Mouse (Mus musculus): Measurements from ENCODE around the gene Trpc4ap. TPM values are rescaled to one million over a fixed set of nuclear protein-coding genes. Genes with fewer than 3 reads are reported as not detected.

The Trpc4ap gene
- polyA plus RNA-seq, 1 experiment = 159 TPM

DNA sequence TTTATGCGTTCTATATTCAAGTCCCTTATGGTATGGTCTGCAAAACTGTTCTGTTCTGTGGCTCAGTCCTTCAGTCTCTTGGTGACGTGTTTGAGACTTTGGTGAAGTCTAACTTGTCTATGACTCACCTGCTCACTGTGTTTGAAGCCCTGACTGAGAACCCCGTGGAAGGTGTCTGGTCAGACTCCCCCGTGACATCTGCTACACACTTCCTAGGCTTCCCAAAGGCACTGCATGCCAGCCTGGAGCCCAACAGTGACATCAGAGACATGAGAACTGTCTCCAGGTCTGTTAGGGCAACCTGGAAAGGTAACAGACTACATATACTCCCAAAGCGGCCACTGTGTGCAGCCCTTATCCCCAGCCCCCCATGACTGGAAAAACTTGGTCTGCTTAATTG lies 39.6 kb downstream of the Trpc4ap start:
- no peak for DNase-seq (ENCODE audit: extremely low spot score in 1 of 2, low spot score in 1 of 2)

DNA sequence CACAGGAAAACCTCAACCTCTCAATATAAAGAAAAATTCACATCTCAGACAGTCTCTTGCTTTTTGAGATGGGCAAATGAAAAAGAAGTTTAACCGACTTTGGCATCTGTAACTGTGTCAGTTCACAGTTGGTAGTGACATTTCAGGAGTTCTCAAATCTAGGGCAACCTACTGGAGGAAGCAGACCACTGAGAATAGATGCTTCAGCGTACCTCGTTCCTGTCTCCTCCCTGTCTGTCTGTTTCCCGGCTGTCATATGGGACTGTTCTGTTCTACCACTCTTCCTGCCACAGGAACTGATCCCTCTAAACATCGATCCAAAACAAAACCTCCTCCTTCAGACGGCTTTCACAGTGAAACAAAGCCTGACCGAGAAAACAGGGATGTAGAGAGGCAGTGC lies 46.4 kb downstream of the Trpc4ap start:
- DNase-seq (ENCODE audit: extremely low spot score in 1 of 2, low spot score in 1 of 2) = no peak

DNA sequence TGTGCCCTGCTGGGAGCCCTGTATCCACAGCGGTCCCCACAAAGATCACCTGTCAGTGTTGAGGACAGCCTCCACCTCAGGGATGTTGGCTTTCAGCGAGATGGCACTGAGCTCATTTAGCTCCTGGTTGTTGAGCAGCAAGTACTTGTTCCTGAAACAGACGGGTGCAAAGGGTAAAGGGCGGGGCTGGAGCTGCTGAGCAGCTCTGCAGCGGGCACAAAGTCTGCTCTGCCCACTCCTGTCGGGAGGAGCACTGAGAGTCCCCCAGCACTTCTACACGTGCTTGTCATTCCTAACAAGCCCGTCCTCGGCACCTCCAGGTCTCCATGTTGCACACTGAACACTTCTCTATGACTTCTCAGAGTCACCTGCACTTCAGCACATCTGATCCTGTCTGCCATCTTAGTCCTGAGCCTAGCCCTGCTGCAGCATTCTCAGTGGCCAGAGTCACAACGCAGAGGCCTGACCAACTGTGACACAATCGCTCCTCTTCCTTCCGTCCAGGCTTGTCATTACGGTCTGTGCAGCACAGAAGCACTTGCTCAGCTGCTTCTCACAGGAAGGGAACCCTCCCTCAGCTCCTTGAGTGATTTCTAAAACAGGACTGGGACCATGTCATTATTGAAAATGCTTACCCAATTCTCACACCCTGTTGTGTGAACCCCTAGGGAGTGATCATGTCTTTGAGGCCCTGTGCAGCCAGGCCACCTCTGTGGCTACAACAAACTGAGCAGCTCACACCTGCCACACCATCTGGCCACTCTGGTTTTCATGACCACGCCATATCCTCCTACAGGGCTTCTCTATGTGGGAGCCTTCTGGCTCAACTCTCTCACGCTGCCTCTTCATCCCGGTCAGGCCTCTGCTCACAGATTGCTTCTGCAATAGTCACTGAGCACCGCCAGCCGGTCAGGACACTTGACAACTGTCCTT lies 50.4 kb downstream of the Trpc4ap start:
- peak in 1 of 2 experiments; percentile 49 for DNase-seq (ENCODE audit: extremely low spot score in 1 of 2, low spot score in 1 of 2)

- peak in 1 of 2 experiments; percentile 68 for DNase-seq (ENCODE audit: extremely low spot score in 1 of 2, low spot score in 1 of 2)
Observed at GRCm38 (mm10) chr2:155640656-155641055, 51.5 kb downstream of the Trpc4ap start.

GRCm38 (mm10) chr2:155637411-155637810 lies 54.8 kb downstream of the Trpc4ap start:
- DNase-seq (ENCODE audit: extremely low spot score in 1 of 2, low spot score in 1 of 2) = no peak

- DNase-seq (ENCODE audit: extremely low spot score in 1 of 2, low spot score in 1 of 2) = no peak
Observed at GRCm38 (mm10) chr2:155636881-155637280, 55.3 kb downstream of the Trpc4ap start.

- DNase-seq (ENCODE audit: extremely low spot score in 1 of 2, low spot score in 1 of 2) = no peak
Observed at GRCm38 (mm10) chr2:155635961-155636360, 56.2 kb downstream of the Trpc4ap start.

DNA sequence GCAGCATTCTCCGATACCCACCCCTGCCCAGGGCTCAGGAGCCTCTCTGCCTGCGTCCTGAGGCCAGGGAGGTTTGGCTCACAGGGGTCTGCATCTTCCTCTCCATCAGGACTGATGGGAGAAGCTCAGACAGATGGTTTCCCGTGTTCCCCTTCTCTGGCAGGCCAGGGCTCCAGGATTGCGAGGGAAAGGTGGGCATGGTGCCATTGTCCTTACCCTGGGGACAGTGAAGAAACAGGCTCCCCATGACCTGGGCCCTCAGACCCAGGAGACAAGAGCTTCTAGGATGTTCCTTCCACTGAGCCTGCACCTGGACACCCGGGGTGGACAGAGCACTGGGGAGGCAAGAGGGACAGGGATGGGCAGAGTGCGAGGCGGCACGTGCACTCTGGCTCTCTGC lies 57.6 kb downstream of the Trpc4ap start:
- no peak for DNase-seq (ENCODE audit: extremely low spot score in 1 of 2, low spot score in 1 of 2)

DNA sequence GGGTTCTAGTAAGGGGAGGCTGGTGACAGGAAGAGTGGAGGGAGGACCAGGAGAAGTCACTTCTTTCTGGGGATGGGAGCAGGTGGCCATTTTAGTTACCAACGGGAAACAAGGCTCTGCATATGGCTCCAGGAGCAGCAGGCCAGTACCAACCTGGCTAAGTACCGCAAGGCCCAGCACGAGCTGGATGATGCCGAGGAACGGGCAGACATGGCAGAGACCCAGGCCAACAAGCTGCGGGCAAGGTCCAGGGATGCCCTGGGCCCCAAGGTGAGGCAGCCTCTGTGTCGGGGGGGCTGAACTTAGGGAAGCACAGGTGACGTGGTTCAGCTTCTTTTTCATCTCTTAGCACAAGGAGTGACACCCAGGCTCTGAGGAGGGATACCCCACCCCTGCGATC lies 58.5 kb downstream of the Trpc4ap start:
- no peak for DNase-seq (ENCODE audit: extremely low spot score in 1 of 2, low spot score in 1 of 2)

GRCm38 (mm10) chr2:155633121-155633520 lies 59.1 kb downstream of the Trpc4ap start:
- no peak for DNase-seq (ENCODE audit: extremely low spot score in 1 of 2, low spot score in 1 of 2)

- no peak for DNase-seq (ENCODE audit: extremely low spot score in 1 of 2, low spot score in 1 of 2)
Observed at GRCm38 (mm10) chr2:155632138-155632936, 59.8 kb downstream of the Trpc4ap start.

GRCm38 (mm10) chr2:155630590-155631416 lies 61.4 kb downstream of the Trpc4ap start:
- no peak for DNase-seq (ENCODE audit: extremely low spot score in 1 of 2, low spot score in 1 of 2)

- DNase-seq (ENCODE audit: extremely low spot score in 1 of 2, low spot score in 1 of 2) = no peak
Observed at GRCm38 (mm10) chr2:155630153-155630552, 62.0 kb downstream of the Trpc4ap start.

DNA sequence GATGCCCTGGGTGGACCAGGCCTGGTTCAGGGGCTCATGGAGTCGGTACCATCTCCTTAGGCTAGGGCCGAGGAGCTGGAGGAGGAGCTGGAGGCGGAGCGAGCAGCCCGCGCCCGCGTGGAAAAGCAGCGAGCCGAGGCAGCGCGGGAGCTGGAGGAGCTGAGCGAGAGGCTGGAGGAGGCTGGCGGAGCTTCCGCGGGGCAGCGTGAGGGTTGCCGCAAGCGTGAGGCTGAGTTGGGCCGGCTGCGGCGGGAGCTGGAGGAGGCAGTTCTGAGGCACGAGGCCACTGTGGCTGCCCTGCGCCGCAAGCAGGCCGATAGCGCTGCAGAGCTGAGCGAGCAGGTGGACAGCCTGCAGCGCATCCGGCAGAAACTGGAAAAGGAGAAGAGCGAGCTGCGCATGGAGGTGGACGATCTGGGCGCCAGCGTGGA lies 62.9 kb downstream of the Trpc4ap start:
- peak in 1 of 2 experiments; percentile 76 for DNase-seq (ENCODE audit: extremely low spot score in 1 of 2, low spot score in 1 of 2)

DNA sequence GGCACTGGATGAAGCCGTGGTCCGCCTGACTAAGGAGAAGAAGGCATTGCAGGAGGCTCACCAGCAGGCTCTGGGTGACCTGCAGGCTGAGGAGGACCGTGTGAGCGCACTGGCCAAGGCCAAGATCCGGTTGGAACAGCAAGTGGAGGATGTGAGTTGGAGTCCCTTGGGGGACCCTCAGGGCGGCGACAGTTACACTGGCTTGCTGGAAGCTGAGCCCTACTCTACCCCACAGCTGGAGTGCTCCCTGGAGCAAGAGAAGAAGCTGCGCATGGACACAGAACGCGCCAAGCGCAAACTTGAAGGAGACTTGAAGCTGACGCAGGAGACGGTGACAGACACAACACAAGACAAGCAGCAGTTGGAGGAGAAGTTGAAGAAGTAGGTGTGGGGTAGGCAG lies 63.7 kb downstream of the Trpc4ap start:
- no peak for DNase-seq (ENCODE audit: extremely low spot score in 1 of 2, low spot score in 1 of 2)

GRCm38 (mm10) chr2:155628112-155628511 lies 64.1 kb downstream of the Trpc4ap start:
- DNase-seq (ENCODE audit: extremely low spot score in 1 of 2, low spot score in 1 of 2) = no peak

GRCm38 (mm10) chr2:155627030-155627738 lies 65.0 kb downstream of the Trpc4ap start:
- peak in 1 of 2 experiments; percentile 82 for DNase-seq (ENCODE audit: extremely low spot score in 1 of 2, low spot score in 1 of 2)

DNA sequence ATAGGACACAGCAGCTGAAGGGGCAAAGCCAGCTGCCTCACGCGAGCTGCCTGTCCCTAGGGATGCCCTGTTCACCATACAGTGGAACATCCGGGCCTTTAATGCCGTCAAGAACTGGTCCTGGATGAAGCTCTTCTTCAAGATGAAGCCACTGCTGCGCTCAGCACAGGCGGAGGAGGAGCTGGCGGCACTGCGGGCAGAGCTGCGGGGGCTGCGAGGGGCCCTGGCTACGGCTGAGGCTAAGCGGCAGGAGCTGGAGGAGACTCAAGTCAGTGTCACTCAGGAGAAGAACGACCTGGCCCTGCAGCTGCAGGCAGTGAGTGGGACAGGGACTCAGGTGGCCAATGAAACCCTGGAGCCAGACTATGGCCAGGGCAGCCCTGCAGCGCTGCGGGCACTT lies 65.9 kb downstream of the Trpc4ap start:
- DNase-seq (ENCODE audit: extremely low spot score in 1 of 2, low spot score in 1 of 2) = no peak

DNA sequence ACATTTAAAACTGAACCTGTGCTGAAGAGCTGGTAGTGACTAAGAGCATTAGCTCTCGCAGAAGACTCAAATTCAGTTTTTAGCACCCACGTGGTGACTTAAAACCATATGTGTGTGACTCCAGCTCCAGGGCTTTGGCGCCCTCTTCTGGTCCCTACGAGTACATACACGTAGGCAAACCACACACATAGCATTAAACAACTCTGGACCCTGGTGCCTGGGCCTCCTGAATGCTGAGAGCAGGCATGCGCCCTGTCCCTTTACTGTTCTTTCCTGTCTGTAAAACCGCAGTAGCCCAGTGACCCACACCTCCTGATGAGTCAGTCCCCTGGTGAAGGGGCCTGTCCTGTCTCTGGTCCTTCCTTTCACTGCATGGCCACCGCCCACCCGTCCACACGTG lies 67.5 kb downstream of the Trpc4ap start:
- peak in 1 of 2 experiments; percentile 52 for DNase-seq (ENCODE audit: extremely low spot score in 1 of 2, low spot score in 1 of 2)

DNA sequence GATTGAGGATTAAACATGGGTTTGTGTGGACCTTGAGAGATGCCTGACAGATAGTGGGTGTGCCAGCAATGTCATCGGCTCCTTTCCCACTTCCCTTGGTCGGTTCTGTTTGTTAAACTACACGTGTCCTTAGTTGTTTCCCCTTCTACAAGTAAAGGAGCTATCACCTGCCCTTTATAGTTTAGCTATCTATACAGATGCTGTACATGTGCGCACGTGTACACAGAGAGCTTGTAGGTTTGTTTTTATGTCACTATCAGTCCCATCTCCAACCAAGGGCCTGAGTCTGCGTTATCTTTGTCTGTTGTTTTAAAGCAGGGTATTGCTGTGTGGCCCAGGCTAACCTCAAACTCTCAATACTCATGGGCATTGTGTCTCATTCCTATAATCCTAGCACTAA lies 68.2 kb downstream of the Trpc4ap start:
- no peak for DNase-seq (ENCODE audit: extremely low spot score in 1 of 2, low spot score in 1 of 2)
